Mouse (Mus musculus): ENCODE measurements around the gene Cd244a. TPM values are rescaled to one million over a fixed set of nuclear protein-coding genes. Genes with fewer than 3 reads are reported as not detected.

The Cd244a gene
- polyA plus RNA-seq, 1 experiment from 2014 or later: not detected

GRCm38 (mm10) chr1:171631447-171631846 lies 72.5 kb downstream of the Cd244a start:
- Histone ChIP-seq H3K4me2 (no peak overlapping the region), H3K4me3 (no peak overlapping the region), H3K27me3 (replicated peaks) (no peaks in the 10 kb centered on the region), H3K9me3 (no peaks in the 10 kb centered on the region), H3K9ac (no peak overlapping the region), H3K36me3 (replicated peaks) (no peaks in the 10 kb centered on the region), H3K4me1 (no peaks in the 10 kb centered on the region), H3K27ac (no peak overlapping the region)
- ATAC-seq (replicated peaks): no peak
- 77% methylated on average over 2 of the region's 2 CpGs for WGBS

GRCm38 (mm10) chr1:171635696-171636095 lies 76.7 kb downstream of the Cd244a start:
- Histone ChIP-seq H3K9ac (no peak overlapping the region), H3K4me1 (no peaks in the 10 kb centered on the region), H3K9me3 (no peaks in the 10 kb centered on the region), H3K27me3 (replicated peaks) (no peaks in the 10 kb centered on the region), H3K36me3 (replicated peaks) (no peaks in the 10 kb centered on the region), H3K27ac (no peak overlapping the region), H3K4me2 (no peak overlapping the region), H3K4me3 (no peak overlapping the region)
- ATAC-seq (replicated peaks): no peak
- 59% methylated on average over 6 of the region's 6 CpGs for WGBS

- no peaks in the 10 kb centered on the region for H3K36me3 ChIP-seq (replicated peaks)
- no peaks in the 10 kb centered on the region for H3K9me3 ChIP-seq
- no peak for ATAC-seq (replicated peaks)
- no peaks in the 10 kb centered on the region for H3K27me3 ChIP-seq (replicated peaks)
- H3K4me1 ChIP-seq: no peaks in the 10 kb centered on the region
- 81% methylated on average over 8 of the region's 8 CpGs for WGBS
- no peak overlapping the region for H3K9ac ChIP-seq
- H3K4me3 ChIP-seq: no peak overlapping the region
- H3K4me2 ChIP-seq: no peak overlapping the region
- no peak overlapping the region for H3K27ac ChIP-seq
Observed at GRCm38 (mm10) chr1:171637101-171637500, 78.1 kb downstream of the Cd244a start.

- WGBS: 69% methylated on average over 2 of the region's 2 CpGs
- Histone ChIP-seq H3K27me3 (replicated peaks) (no peaks in the 10 kb centered on the region), H3K4me3 (no peak overlapping the region), H3K36me3 (replicated peaks) (no peaks in the 10 kb centered on the region), H3K27ac (no peak overlapping the region), H3K9me3 (no peaks in the 10 kb centered on the region), H3K4me2 (no peak overlapping the region), H3K4me1 (no peaks in the 10 kb centered on the region), H3K9ac (no peak overlapping the region)
- no peak for ATAC-seq (replicated peaks)
Observed at GRCm38 (mm10) chr1:171638686-171639085, 79.7 kb downstream of the Cd244a start.

GRCm38 (mm10) chr1:171640796-171641195 lies 81.8 kb downstream of the Cd244a start:
- H3K4me2 ChIP-seq: no peak overlapping the region
- no peaks in the 10 kb centered on the region for H3K36me3 ChIP-seq (replicated peaks)
- H3K27ac ChIP-seq: no peak overlapping the region
- no peak overlapping the region for H3K9ac ChIP-seq
- H3K9me3 ChIP-seq: no peaks in the 10 kb centered on the region
- H3K4me3 ChIP-seq: no peak overlapping the region
- no peaks in the 10 kb centered on the region for H3K4me1 ChIP-seq
- no peak for ATAC-seq (replicated peaks)
- H3K27me3 ChIP-seq (replicated peaks): no peaks in the 10 kb centered on the region
- 96% methylated on average over 6 of the region's 6 CpGs for WGBS

GRCm38 (mm10) chr1:171643612-171644011 lies 84.6 kb downstream of the Cd244a start:
- Histone ChIP-seq H3K9me3 (no peaks in the 10 kb centered on the region), H3K9ac (no peak overlapping the region), H3K27ac (no peak overlapping the region), H3K27me3 (replicated peaks) (no peaks in the 10 kb centered on the region), H3K4me3 (no peak overlapping the region), H3K4me2 (no peak overlapping the region), H3K4me1 (no peaks in the 10 kb centered on the region), H3K36me3 (replicated peaks) (no peaks in the 10 kb centered on the region)
- no peak for ATAC-seq (replicated peaks)
- WGBS: 81% methylated on average over 7 of the region's 7 CpGs

- 78% methylated on average over 5 of the region's 5 CpGs for WGBS
- Histone ChIP-seq H3K9me3 (no peaks in the 10 kb centered on the region), H3K36me3 (replicated peaks) (no peaks in the 10 kb centered on the region), H3K4me1 (no peaks in the 10 kb centered on the region), H3K9ac (no peak overlapping the region), H3K4me2 (no peak overlapping the region), H3K27me3 (replicated peaks) (no peaks in the 10 kb centered on the region), H3K27ac (no peak overlapping the region), H3K4me3 (no peak overlapping the region)
- no peak for ATAC-seq (replicated peaks)
Observed at GRCm38 (mm10) chr1:171646429-171646940, 87.5 kb downstream of the Cd244a start.

GRCm38 (mm10) chr1:171647716-171648115 lies 88.7 kb downstream of the Cd244a start:
- 88% methylated on average over 5 of the region's 5 CpGs for WGBS
- Histone ChIP-seq H3K36me3 (replicated peaks) (no peaks in the 10 kb centered on the region), H3K4me3 (no peak overlapping the region), H3K4me2 (no peak overlapping the region), H3K27ac (no peak overlapping the region), H3K9ac (no peak overlapping the region), H3K4me1 (no peaks in the 10 kb centered on the region), H3K9me3 (no peaks in the 10 kb centered on the region), H3K27me3 (replicated peaks) (no peaks in the 10 kb centered on the region)
- ATAC-seq (replicated peaks): no peak

GRCm38 (mm10) chr1:171648840-171649239 lies 89.8 kb downstream of the Cd244a start:
- ATAC-seq (replicated peaks): no peak
- no peak overlapping the region for H3K4me2 ChIP-seq
- 65% methylated on average over 8 of the region's 8 CpGs for WGBS
- H3K27ac ChIP-seq: no peak overlapping the region
- H3K27me3 ChIP-seq (replicated peaks): no peaks in the 10 kb centered on the region
- no peak overlapping the region for H3K9ac ChIP-seq
- no peaks in the 10 kb centered on the region for H3K36me3 ChIP-seq (replicated peaks)
- no peaks in the 10 kb centered on the region for H3K9me3 ChIP-seq
- no peak overlapping the region for H3K4me3 ChIP-seq
- H3K4me1 ChIP-seq: no peaks in the 10 kb centered on the region

- H3K4me3 ChIP-seq: no peak within 1 kb of the TSS
- H3K9ac ChIP-seq: no peak within 1 kb of the TSS
- no peaks in the 10 kb centered on the region for H3K4me1 ChIP-seq
- no peaks in the 10 kb centered on the region for H3K27me3 ChIP-seq (replicated peaks)
- WGBS: 95% methylated on average over 5 of the region's 5 CpGs
- no peak within 1 kb of the TSS for H3K27ac ChIP-seq
- H3K4me2 ChIP-seq: no peak within 1 kb of the TSS
- no peaks in the 10 kb centered on the region for H3K36me3 ChIP-seq (replicated peaks)
- H3K9me3 ChIP-seq: no peaks in the 10 kb centered on the region
- ATAC-seq (replicated peaks): no peak
Observed at GRCm38 (mm10) chr1:171652734-171653133, 93.7 kb downstream of the Cd244a start, which contains the start of gene Slamf7. Slamf7 (minus strand) TSS chr1:171653035.

GRCm38 (mm10) chr1:171658561-171658991 lies 99.6 kb downstream of the Cd244a start:
- WGBS: 78% methylated on average over 5 of the region's 5 CpGs
- H3K9me3 ChIP-seq: no peaks in the 10 kb centered on the region

More at GRCm38 (mm10) chr1:171658561-171658991, 99.6 kb downstream of the Cd244a start:
- Histone ChIP-seq H3K9ac (no peak overlapping the region), H3K27me3 (replicated peaks) (no peaks in the 10 kb centered on the region), H3K36me3 (replicated peaks) (no peaks in the 10 kb centered on the region), H3K27ac (no peak overlapping the region), H3K4me2 (no peak overlapping the region), H3K4me3 (no peak overlapping the region), H3K4me1 (no peaks in the 10 kb centered on the region)
- no peak for ATAC-seq (replicated peaks)
